Mouse (Mus musculus) layer of hippocampus, adult 11-12 months (tissue): Measurements from ENCODE around the gene Grk1.
A peak's percentile ranks its signal among the peaks of the same experiment; 100 is the strongest.

Experiments used
- DNase-seq: peaks from one replicate; pipeline ENCODE4 v3.0.0; 2022; ENCODE audit warnings: low spot score

Gene Grk1

DNA sequence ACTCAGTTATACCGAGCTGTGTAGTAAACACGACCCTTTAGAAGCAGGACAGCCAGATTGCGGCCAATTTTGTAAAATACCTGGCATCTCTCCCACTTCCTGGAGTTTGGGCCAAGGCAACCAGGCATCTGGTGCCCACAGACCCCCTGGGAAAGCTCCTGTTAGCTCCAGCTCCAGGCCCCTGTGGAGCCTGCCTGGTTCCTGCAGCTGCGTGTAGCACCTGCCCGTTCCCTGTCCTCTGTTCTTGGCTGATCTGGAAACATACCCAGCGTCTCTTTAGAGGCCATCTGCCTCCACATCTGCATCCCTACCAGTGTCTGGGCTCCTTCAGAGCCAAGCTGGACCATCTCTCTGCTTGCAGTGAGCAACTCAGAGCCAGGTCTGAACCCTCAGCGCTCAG lies 25.5 kb downstream of the Grk1 start:
- no peak for DNase-seq

DNA sequence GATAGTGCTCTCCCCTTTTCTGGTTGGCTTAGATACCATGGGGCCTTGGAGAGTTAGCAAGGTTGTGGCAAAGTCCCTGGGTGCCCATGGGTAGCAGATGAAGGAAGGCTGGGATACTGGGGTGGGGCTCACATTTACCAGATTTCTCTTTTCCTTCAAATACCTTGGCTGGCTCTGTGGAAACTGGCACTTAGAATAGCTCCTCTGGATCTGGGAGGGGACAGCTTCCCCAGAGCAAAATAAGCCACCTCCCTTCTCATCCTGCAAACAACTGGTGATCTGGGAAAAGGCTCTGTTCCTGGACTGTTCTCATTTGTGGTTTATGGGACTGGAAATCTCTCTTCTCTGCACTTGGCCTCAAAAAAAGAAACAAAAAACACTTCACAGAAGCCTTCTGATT lies 26.0 kb downstream of the Grk1 start:
- no peak for DNase-seq

DNA sequence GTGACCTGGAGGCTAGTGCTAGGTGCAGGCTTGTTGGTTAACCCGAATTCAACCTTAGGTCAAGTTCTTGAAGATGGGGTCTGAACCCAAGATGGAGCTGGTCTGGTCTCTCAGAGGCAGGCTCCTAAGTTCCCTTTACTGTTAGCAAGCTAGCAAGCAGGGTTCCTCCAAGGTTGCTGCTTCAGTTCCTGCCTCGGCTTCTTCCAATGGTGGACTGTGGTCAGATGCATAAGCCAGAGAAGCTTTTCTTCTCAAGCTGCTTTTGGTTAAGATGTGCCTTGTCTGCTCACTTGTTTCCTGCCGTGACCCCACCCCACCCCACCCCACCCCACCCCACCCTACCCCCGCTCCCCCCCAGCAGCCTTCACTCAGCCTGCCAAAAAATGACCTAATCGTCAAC lies 28.2 kb downstream of the Grk1 start:
- DNase-seq, result no peak

DNA sequence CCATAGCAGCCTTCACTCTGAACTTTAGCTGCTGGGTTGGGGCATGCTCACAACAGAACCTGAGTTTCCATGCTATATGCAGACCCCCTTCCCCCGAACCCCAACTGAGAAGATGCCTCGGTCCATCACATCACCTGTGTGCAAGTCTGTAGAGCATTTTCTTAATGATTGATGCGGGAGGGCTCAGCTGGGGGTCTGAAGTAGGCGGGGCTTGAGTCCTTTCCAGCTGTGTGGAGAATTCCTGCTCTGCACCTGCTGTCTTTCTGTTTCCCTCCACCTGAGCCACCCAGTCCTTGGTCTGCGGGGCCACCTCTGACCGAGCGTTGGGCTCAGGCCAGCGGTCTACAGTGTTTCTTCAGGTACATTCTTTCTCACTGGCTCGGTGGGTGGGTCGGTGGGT lies 30.0 kb downstream of the Grk1 start, which contains the start of gene Tmem255b:
Gene Tmem255b (plus strand): TSS at position 301 of the 400 bp plus-strand sequence.
- no peak for DNase-seq

DNA sequence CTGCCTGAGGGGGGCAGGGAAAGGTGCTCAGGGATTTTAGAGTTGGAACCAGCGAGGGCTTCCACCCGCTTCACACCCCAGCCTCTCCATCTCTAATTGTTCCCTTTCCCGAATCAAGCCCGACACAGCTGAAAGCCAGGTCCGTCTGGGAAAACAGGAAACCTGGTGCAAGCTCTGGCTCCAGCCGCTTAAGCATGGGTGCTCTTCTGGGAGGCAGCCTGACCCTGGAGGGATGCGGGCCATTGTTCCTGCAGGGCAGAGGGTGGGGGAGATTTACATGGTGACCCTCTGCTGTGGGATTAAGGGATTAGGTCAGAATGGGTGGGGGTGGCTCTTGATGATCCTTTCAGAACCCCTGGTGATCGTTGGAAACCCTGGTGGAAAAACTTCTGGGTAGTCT lies 31.2 kb downstream of the Grk1 start:
- DNase-seq, result no peak

DNA sequence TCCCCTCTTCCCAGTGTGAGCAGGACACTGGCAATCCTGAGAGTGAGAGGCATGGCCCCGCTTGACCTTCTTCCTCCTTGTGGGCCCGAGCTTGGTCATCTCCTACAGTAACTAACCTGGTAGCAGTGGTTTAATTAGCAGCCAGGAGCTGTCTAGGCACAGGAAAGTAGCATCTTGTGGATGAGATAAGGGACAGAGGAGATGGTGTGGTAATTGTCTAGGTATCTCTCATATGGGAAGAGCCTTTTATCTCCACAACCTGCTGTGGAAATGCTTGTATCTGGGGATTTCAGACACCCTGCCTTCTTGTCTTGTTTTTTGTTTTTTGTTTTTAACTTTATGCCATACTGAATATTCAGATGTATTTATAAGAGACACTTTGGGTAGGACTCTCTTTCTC lies 32.6 kb downstream of the Grk1 start:
- no peak for DNase-seq

DNA sequence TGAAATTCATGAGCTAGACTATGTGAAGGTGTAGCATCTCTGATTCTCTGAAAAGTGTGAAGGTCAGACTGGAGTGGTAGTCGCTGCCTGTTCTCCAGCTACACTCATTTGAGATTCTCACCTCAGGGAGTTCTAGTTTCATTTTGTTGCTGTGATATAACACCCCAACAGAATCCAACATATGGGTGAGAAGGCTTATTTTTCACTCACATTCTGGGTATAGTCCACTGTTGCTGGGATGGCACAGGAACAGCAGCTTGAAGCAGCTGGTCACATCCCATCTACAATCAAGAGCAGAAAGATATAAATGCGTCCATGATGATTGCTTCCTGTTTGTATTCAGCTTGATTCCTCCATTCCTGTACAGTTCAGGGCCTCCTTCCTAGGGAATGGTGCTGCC lies 37.3 kb downstream of the Grk1 start:
- no peak for DNase-seq

DNA sequence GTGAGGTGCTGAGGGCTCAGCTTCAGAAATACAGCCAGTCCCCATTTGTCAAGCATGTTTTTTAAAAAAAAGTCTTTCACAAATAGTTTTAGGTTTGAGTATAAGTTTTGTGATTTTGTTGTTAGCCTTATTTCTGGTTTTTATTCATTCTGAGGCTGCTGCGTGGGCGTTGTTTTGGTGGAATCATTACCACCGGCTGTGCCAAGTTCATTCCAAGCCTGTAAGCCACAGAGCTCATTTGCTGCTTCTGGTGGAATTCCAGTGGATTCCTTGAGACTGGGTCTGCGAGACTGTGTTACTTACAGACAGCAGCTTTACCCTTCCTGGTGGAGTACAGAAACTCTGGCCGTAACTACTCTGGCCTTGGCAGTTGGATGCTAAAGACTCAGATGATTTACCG lies 41.6 kb downstream of the Grk1 start:
- peak; percentile 49 for DNase-seq

DNA sequence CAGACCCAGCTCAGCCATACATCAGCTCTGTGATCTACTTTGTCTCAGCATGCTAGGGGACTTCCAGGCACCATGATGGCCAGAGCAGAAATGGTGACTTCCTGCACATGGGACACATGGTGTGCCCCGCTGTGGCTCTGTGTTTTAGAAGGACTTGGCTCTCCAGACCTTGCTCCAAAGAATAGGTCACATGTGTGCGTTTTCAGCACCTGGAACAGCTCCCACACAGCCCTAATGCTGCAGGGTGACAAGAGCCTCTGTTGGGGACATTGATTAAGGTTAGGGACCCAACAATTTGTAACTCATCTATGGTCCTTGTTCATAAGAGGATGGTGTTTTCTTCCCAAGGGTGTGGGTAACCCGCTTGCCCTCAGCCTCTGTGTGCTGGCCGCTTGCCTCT lies 43.3 kb downstream of the Grk1 start:
- DNase-seq, result no peak

DNA sequence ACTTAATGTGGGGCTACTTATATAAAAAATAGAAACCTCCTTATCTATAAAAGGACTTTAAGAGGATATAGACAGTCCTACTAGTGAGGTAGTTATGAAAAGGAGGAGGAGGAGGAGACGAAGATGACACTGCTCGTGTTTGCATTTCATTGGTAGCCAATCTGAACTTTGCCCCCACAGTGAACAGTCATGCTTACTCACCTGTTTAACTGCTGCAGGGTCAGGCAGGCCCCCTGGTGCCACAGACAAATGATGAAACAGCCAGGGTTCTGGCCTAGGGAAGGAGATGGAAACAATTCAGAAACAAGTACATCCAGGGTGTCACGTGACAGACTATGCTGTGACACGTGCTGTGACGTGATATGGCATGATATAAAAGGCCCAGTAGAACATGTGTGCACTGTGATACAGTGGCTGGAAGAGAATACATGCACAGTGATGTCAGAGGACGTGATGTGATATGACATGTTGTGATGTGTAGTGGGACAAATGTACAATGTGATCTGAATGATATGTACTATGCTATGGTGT lies 46.9 kb downstream of the Grk1 start:
- no peak for DNase-seq

DNA sequence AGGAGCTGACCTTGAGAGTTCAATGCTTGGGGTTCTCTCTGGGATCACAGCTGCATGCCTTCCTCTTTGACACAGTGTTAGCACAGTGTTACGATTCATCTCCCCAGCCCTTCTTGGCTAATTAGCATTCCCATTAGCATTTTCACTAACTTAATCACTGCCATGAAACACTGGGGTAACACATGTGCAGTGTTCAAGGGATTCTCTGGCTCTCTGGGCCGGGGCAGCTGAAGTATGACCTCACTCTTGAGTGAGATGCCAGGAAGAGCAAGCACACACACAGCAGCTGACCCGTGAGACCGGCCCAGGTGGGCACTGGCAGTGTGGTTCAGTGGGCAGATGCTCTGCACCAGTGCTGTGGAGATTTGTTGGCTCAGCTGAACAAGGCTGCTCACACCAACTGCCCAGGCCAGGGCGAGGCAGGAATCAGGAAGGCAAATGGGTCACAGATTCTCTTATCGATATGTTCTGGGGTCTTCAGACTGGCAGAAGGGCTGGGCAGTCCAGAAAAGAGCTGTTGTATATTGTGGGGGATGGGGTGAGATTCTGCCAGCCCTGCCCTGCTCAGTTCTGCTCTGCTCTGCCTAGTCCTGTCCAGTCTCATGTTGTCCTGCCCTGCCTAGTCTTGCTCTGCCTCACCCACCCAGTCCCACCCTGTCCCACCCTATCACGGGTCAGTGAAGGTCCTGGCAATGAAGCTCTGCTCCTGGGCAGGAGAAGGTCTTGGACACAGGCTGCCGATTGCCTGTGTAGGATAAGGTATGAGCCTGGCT lies 49.6 kb downstream of the Grk1 start:
- DNase-seq, result peak; percentile 48

DNA sequence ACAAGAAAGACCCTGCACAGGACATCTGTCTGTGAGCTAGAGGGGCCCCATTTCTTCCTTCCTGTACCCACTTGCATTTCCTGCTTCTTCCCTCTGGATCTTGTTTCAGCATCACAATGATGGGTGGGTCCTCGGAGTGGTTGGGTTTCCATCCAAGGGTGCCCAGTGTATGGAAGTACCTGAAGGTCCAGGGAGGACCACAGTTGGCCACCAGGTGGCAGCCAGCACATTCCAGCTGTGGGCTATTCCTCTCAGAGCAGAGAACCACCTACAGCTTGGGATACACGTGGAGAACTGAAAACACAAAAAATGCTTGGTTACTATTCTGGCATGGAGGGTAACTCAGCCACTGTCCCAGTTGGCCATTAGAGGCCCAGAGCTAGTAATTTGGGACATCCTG lies 50.4 kb downstream of the Grk1 start:
- peak; percentile 58 for DNase-seq

DNA sequence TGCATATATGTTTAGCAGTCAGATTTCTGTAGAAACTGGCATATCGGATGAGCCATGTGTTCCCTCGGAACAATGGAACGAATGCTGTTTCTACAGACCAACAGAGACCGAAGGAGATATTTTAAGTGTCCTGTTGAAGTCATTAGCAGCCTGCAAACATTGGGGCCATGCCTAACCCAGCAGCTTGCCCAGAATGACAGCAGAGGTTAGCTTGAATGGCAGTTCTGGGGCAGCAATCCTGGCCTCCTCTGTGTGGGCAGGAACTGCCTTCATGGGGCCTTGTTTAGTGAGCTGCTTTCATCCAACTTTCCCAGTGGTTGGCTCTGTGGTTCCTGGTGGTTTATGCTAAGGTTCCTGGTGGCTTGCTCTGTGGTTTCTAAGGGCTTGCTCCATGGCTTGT lies 54.5 kb downstream of the Grk1 start:
- DNase-seq, result no peak

DNA sequence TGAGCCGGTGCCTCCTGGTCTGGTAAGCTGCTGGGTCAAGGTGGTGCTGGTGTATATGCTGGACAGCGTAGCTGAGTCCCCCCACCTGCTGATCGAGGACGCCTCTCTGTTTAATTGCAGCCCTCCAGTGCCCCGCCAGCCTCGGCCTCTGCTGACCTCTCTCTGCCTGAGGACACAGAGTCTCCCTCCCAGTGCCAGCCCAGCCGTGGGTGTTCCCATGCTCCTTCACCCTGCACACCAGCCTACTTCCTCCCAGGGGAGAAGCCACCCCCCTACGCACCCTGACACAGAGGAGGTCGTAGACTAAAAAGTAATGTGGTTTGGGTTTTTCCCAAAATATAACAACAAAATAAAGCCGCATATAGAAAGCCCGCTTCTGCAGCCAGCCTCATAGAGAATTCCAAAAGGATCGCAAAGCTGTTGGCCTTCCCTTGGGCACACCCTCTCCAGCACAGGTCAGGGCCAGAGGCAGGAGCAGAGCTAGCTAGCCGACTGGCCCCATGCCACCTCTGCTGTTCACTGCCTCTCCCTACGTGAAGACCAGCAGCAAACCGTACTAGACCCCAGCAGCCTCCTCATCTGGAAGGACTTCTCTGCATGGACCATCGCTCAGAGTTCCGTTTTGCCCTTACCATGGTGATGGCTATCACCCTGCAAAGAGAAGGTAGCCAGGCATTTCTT lies 56.3 kb downstream of the Grk1 start:
- DNase-seq, result no peak

DNA sequence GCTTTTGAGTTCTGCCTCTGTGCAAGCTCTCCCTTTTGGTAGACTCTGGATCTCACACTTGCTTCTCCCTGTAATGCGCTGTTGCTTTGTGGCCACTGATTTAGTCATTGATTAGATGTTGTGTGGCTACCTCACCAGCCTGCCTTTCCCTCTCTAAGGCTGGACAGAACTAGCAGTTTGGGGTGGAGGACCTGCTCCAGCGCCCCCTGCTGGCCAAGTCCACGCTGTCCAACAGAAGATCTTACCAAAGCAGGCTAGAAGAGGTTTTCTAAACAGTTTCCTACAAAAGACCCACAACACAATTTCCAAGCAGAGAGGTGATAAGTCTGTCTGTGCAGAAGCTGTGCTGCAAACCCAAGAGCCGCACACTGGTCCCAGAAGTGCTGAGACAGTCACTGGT lies 57.0 kb downstream of the Grk1 start:
- DNase-seq, result peak; percentile 81

DNA sequence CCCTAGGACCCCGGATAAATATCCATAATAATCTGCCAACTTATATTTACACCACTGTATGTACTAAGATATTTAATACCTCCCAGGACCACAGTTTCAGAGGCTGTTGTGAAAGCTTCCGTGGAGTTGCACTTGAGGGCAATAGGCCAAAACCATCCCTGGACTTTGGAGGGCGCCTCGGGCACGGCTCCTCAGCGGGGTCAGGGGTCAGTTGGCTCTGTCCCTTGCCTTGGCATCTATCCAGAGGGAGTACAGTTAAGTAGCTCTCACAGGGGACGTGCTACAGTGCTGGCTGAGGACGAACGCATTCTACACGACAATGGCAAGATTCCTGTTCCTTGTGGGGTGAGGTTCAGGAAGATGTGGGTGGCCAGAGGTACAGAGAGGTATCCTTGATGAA lies 57.5 kb downstream of the Grk1 start:
- DNase-seq, result no peak

DNA sequence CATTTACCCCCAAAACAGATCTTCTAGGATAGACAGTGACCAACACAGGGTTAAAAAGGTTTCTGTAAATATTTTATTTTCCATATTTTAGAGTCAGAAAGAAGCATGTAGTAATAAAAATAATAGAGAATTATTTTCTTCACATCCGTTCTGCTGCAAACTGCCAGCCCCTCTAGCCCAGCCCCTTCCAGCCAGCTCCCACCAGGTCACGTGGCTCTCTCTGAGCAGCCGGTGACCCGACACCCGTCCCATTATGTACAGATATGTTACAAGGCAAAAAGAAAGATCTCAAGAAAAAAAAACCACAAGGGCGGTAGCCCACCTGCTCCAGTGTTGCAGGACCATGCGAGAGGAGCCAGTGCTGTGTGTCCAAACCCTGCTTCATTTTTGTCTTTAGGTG lies 60.4 kb downstream of the Grk1 start:
- no peak for DNase-seq

DNA sequence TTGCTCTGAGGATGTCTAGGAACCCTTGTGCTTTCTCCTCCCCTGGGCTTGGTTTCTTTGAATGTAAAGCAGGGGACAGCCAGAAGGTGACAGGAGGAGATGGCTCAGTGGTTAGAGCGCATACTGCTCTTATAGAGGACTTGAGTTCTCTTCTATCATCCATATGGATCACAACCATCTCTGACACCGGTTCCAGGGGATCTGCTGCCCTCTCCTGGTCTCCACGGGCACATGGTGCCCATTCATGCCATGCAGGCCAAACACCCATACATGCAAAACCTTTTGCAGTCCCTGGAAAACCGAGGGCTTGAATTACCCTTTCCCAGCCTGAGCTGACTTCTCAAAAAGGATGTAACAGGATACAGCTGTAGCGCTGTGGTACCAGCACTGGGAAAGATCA lies 62.1 kb downstream of the Grk1 start:
- DNase-seq, result no peak

DNA sequence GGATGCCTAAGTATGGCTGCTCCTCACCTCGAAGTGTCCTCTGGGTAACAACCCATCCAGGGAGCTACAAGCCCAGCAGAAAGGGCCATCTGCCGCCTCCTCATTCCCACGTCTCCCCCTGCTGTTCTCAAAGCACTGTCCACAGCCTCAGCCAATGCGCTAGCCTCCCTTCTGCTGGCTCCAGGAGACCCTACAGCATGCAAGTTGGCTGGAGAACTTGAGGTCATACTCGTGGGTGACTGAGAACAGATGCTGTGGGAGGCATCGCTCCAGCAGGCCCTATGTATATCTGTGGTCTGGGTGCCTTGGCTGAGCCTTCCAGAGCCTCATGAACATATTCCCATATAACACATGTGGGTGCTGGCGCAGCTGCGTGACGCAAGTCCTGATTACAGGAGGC lies 63.9 kb downstream of the Grk1 start:
- DNase-seq, result no peak

DNA sequence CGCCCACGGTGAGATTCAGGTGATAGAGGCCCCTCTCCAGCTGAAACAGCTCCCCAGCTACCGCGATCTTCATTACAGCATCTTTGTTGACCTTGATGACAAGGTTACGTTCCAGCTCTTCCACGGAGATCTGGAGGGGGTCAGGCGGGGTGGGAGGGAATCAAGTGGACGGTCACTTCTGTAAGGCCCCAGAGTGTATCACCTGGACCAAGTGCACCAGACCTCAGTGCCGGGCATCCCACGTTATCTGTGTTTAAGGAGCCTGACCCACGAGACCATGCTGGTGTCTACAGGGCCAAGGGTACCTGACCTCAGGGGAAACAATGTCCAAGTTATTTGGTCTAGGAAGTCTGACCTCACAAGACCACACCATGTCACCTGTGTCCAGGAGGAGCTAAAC lies 66.6 kb downstream of the Grk1 start:
- no peak for DNase-seq
